Mouse (Mus musculus): ENCODE measurements around the gene Rnf181. TPM values are rescaled to one million over a fixed set of nuclear protein-coding genes. Genes with fewer than 3 reads are reported as not detected.

Rnf181 gene
- 127 and 136 TPM in 2 replicates for polyA plus RNA-seq (2014; fragmentation: Nextera tagmentation; extraction: Ambion mirVana)

DNA sequence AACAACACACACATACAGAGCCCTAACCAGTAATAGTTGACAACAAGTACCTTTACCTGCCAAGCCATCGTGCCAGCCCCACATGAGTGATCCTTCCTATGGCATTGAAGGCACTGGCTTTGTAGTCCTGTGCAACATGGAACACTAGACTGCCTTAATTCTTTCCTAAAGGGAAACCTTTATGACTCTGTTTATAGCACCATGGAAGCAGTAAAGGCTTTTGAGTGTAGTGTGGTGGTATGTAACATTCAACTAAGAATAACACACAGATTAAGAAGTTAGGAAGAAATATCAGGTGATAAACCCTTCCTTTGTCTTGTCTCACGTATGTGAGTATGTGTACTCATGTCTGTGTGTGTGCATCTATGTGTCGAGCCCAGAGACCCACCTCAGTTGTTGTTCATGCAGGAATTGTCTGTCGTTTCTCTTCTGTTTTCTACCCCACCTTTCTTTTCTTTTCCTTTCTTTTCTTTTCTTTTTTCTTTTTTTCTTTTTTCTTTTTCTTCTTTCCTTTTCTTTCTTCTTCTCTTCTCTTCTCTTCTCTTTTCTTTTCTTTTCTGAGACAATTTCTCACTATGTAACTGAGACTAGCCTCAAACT lies at the start of gene Rnf181:
Gene Rnf181 (minus strand): TSS at position 113 of the 600 bp plus-strand sequence.
- Histone ChIP-seq H3K9ac (no peak within 1 kb of the TSS), H3K27me3 (ENCODE audit: control insufficient read depth, insufficient read depth, low read length) (no peaks in the 10 kb centered on the region), H3K4me2 (replicated peaks) (no peak within 1 kb of the TSS), H3K4me3 (replicated peaks; ENCODE audit: low read length) (no peak within 1 kb of the TSS), H3K9me3 (ENCODE audit: control insufficient read depth, low read length) (no peaks in the 10 kb centered on the region), H3K36me3 (replicated peaks; ENCODE audit: control insufficient read depth, insufficient read depth) (no peaks in the 10 kb centered on the region), H3K27ac (no peak within 1 kb of the TSS), H3K4me1 (replicated peaks; ENCODE audit: control insufficient read depth, insufficient read depth, low read length) (no peaks in the 10 kb centered on the region)
- ATAC-seq (ENCODE audit: low FRiP score), result no peak
- DNase-seq (ENCODE audit: low spot score), result no peak
- WGBS, result 80% methylated on average over 4 of the region's 4 CpGs

DNA sequence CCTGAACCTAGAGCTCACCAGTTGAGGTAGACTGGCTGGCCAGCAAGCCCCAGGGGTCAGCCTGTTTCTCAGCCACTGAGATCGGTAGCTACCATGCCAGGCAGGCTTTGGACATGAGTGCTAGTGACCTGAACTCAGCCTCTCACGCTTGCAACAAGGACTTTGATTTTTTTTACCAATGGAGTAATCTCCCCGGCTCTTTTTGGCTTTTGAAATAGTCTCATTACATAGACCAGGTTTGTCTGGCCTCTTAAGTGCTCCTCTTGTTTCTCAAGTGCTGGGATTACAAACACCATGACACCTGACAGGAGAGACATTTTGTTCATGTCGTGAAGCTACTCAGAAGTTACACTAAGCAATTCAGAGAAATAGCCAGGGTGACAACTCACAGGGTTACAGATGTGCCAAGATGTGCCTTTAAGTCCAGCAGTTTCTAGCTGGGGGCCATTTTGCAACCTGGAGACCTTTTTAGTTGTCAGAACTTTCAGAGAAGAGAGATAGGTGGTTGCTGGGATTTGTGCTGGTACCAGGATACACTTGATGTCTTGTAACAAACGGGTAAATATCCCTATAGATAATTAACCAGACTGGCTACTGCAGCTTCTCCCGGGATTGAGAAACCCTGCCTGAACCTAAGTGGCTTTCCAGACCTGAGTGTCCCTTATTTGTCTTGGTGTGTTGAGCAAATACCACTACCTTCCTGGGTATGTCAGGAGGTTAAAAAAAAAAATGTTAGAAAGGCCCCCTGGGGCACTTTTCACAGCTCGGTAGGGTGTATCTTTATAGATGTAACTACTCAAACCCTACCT lies 49.4 kb upstream of the Rnf181 start:
- peaks cover 41% of the 10 kb centered on the region for H3K36me3 ChIP-seq (replicated peaks; ENCODE audit: control insufficient read depth, insufficient read depth)
- H3K27ac ChIP-seq, result no peak overlapping the region
- H3K4me2 ChIP-seq (replicated peaks), result 0 out of 2 replicates have a peak overlapping the region, but pooled peaks have one; percentile 1
- DNase-seq (ENCODE audit: low spot score), result no peak
- H3K27me3 ChIP-seq (ENCODE audit: control insufficient read depth, insufficient read depth, low read length), result no peaks in the 10 kb centered on the region
- peaks cover 10% of the 10 kb centered on the region for H3K4me1 ChIP-seq (replicated peaks; ENCODE audit: control insufficient read depth, insufficient read depth, low read length)
- H3K9me3 ChIP-seq (ENCODE audit: control insufficient read depth, low read length), result no peaks in the 10 kb centered on the region
- H3K9ac ChIP-seq, result no peak overlapping the region
- no peak overlapping the region for H3K4me3 ChIP-seq (replicated peaks; ENCODE audit: low read length)
- WGBS, result 88% methylated on average over 7 of the region's 7 CpGs
- ATAC-seq (ENCODE audit: low FRiP score), result no peak

DNA sequence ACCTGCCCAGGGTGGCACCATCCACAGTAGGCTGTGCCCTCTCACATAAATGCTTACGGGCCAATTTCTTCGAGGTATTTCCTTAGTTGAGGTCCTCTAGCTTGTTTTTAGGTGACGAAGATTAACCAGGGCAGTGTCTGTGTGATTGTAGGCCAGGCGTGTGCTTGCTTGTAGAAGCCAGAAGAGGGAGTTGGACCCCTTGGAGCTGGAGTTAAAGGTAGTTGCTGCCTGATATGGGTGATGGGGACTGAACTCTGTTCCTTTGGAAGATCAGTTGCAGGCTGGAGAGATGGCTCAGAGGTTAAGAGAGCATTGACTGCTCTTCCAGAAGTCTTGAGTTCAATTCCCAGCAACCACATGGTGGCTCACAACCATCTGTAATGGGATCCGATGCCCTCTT lies 48.4 kb upstream of the Rnf181 start:
- Histone ChIP-seq H3K36me3 (replicated peaks; ENCODE audit: control insufficient read depth, insufficient read depth) (peaks cover 31% of the 10 kb centered on the region), H3K9ac (no peak overlapping the region), H3K9me3 (ENCODE audit: control insufficient read depth, low read length) (no peaks in the 10 kb centered on the region), H3K4me3 (replicated peaks; ENCODE audit: low read length) (peak overlapping the region; percentile 78; the same call in 1 of the 2 replicates), H3K4me2 (replicated peaks) (peak overlapping the region; percentile 79), H3K27ac (no peak overlapping the region), H3K4me1 (replicated peaks; ENCODE audit: control insufficient read depth, insufficient read depth, low read length) (peaks cover 10% of the 10 kb centered on the region), H3K27me3 (ENCODE audit: control insufficient read depth, insufficient read depth, low read length) (no peaks in the 10 kb centered on the region)
- DNase-seq (ENCODE audit: low spot score) (no peak), ATAC-seq (ENCODE audit: low FRiP score) (no peak)
- 92% methylated on average over 5 of the region's 5 CpGs for WGBS

DNA sequence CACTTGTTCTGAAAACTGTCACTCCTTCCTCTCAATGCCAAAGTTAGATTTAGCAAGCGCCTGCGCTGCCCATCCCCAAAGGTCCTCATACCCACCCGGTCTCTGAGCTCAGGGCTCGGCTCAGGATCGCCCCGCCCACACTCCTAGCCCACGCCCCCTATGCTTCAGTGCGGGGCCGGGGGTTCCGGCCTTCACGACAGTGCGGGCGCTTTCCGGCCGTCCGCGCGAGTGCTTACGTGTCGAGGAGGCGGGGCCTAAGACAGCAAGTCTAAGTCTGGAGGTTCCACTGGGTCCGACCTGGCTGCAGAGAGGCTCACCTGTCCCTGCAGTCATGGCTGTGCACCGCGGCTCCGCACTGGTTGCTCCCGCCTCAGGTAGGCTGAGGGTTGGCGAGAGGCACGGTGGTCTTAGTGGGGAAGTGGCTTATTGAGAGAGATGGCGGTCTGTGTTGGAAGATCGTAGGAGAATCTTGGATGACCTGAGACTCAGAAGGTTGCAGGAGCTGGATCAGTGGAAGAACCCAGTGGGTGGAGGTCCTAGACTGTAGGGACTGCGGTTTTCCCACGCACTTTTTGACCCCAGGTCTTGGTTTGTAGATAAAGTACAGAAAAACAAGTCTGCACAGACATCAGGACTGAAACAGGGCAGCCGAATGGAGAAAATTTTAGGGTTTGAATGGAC lies 47.5 kb upstream of the Rnf181 start, which contains the start of gene Ggcx:
Gene Ggcx (plus strand): TSS at position 233 of the 681 bp plus-strand sequence.
- WGBS, result 2% methylated on average over 33 of the region's 33 CpGs
- ATAC-seq (ENCODE audit: low FRiP score) (peak; percentile 96), DNase-seq (ENCODE audit: low spot score) (peak; percentile 92)
- Histone ChIP-seq H3K9me3 (ENCODE audit: control insufficient read depth, low read length) (no peaks in the 10 kb centered on the region), H3K27ac (peak within 1 kb of the TSS; percentile 75), H3K36me3 (replicated peaks; ENCODE audit: control insufficient read depth, insufficient read depth) (peaks cover 21% of the 10 kb centered on the region), H3K4me1 (replicated peaks; ENCODE audit: control insufficient read depth, insufficient read depth, low read length) (peaks cover 10% of the 10 kb centered on the region), H3K9ac (peak within 1 kb of the TSS; percentile 90), H3K4me3 (replicated peaks; ENCODE audit: low read length) (peak within 1 kb of the TSS; percentile 78), H3K27me3 (ENCODE audit: control insufficient read depth, insufficient read depth, low read length) (no peaks in the 10 kb centered on the region), H3K4me2 (replicated peaks) (peak within 1 kb of the TSS; percentile 79)

DNA sequence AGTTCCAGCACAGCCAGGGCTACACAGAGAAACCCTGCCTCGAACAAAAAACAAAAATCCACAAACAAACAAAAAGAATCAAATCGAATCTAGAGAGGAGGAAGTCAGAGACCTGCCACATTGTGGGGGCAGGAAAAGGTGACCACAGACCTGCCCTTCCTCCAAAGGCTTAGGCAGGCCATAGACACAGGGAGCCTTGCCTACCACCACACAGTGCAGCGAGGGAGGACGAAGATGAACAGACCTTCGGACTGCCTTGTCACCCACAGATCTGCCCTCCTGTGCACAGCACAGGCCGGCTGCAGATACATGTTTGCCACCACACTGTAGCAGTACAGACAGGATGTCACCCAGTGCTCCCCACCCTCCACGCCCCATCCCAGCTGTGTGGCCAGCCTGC lies 43.8 kb upstream of the Rnf181 start:
- 84% methylated on average over 7 of the region's 7 CpGs for WGBS
- H3K4me3 ChIP-seq (replicated peaks; ENCODE audit: low read length), result no peak overlapping the region

DNA sequence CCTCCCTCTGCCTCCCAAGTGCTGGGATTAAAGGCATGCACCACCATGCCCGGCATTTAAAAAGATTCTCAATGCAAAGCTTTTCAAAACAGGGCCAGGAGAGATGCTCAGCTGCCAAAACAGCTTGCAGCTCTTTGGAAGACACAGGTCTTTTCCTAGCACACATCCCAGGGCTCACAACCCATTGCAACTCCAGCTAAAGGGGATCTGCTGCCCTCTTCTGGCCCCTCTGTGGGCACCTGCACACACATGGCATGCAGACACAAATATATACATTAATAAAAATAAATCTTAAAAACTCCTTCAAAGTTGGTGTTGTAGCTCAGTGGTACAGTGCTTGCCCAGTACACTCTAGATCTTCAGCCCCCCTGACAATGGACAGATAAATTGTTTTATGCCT lies 43.2 kb upstream of the Rnf181 start:
- H3K4me1 ChIP-seq (replicated peaks; ENCODE audit: control insufficient read depth, insufficient read depth, low read length), result peaks cover 6% of the 10 kb centered on the region
- H3K4me3 ChIP-seq (replicated peaks; ENCODE audit: low read length), result no peak overlapping the region
- H3K27me3 ChIP-seq (ENCODE audit: control insufficient read depth, insufficient read depth, low read length), result no peaks in the 10 kb centered on the region
- H3K9me3 ChIP-seq (ENCODE audit: control insufficient read depth, low read length), result no peaks in the 10 kb centered on the region
- no peaks in the 10 kb centered on the region for H3K36me3 ChIP-seq (replicated peaks; ENCODE audit: control insufficient read depth, insufficient read depth)
- DNase-seq (ENCODE audit: low spot score) (no peak), ATAC-seq (ENCODE audit: low FRiP score) (no peak)
- no peak overlapping the region for H3K9ac ChIP-seq
- no peak overlapping the region for H3K4me2 ChIP-seq (replicated peaks)
- H3K27ac ChIP-seq, result no peak overlapping the region
- WGBS, result 28% methylated on average over 1 of the region's 1 CpGs

More for the DNA sequence above, 43.8 kb upstream of the Rnf181 start:
- DNase-seq (ENCODE audit: low spot score), result no peak
- no peak overlapping the region for H3K4me2 ChIP-seq (replicated peaks)
- no peak for ATAC-seq (ENCODE audit: low FRiP score)
- no peak overlapping the region for H3K27ac ChIP-seq
- H3K36me3 ChIP-seq (replicated peaks; ENCODE audit: control insufficient read depth, insufficient read depth), result no peaks in the 10 kb centered on the region
- no peaks in the 10 kb centered on the region for H3K27me3 ChIP-seq (ENCODE audit: control insufficient read depth, insufficient read depth, low read length)
- no peaks in the 10 kb centered on the region for H3K9me3 ChIP-seq (ENCODE audit: control insufficient read depth, low read length)
- H3K4me1 ChIP-seq (replicated peaks; ENCODE audit: control insufficient read depth, insufficient read depth, low read length), result peaks cover 10% of the 10 kb centered on the region
- no peak overlapping the region for H3K9ac ChIP-seq

DNA sequence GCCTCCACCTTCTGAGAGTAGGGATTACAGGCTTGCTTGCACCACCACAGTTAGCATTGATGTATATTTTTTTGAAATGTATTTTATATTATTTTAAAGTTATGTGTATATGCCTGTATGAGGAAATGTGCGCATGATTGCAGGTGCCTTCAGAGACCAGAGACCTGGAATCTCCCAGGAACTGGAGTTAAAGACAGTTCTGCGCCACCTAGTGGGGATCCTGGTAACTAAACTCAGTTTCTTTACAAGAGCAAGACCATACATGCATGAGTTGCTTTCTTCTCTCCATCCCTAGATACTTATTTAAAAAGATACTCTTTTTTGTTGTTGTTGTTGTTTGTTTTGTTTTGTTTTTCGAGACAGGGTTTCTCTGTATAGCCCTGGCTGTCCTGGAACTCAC lies 42.8 kb upstream of the Rnf181 start:
- Histone ChIP-seq H3K4me1 (replicated peaks; ENCODE audit: control insufficient read depth, insufficient read depth, low read length) (peaks cover 2% of the 10 kb centered on the region; the same call in 1 of the 2 replicates), H3K9ac (no peak overlapping the region), H3K27me3 (ENCODE audit: control insufficient read depth, insufficient read depth, low read length) (no peaks in the 10 kb centered on the region), H3K36me3 (replicated peaks; ENCODE audit: control insufficient read depth, insufficient read depth) (no peaks in the 10 kb centered on the region), H3K4me2 (replicated peaks) (no peak overlapping the region), H3K4me3 (replicated peaks; ENCODE audit: low read length) (no peak overlapping the region), H3K27ac (no peak overlapping the region), H3K9me3 (ENCODE audit: control insufficient read depth, low read length) (no peaks in the 10 kb centered on the region)
- peak; percentile 80 for DNase-seq (ENCODE audit: low spot score)
- 14% methylated on average over 3 of the region's 3 CpGs for WGBS
- no peak for ATAC-seq (ENCODE audit: low FRiP score)

DNA sequence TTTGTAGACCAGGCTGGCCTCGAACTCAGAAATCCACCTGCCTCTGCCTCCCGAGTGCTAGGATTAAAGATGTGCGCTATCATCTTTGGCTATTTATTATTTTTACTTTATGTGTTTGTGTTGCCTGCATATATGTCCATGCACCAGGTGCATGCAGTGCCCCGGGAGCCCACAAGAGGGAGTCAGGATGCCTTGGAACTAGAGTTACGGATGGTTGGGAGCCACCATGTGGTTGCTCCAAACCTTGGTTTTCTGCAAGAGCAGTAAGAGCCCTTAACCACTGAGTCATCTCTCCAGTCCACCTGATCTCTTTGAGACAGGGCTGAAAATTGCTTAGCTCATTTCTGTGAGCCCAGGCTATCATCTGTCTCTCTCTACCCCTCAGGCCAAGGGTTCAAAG lies 40.4 kb upstream of the Rnf181 start:
- WGBS, result 4% methylated on average over 5 of the region's 5 CpGs
- H3K9ac ChIP-seq, result no peak overlapping the region
- H3K4me1 ChIP-seq (replicated peaks; ENCODE audit: control insufficient read depth, insufficient read depth, low read length), result no peaks in the 10 kb centered on the region
- H3K9me3 ChIP-seq (ENCODE audit: control insufficient read depth, low read length), result no peaks in the 10 kb centered on the region
- DNase-seq (ENCODE audit: low spot score), result peak; percentile 87
- H3K36me3 ChIP-seq (replicated peaks; ENCODE audit: control insufficient read depth, insufficient read depth), result no peaks in the 10 kb centered on the region
- peak; percentile 48; the same call in 1 of the 2 replicates for ATAC-seq (ENCODE audit: low FRiP score)
- no peak overlapping the region for H3K4me2 ChIP-seq (replicated peaks)
- no peak overlapping the region for H3K4me3 ChIP-seq (replicated peaks; ENCODE audit: low read length)
- no peak overlapping the region for H3K27ac ChIP-seq
- H3K27me3 ChIP-seq (ENCODE audit: control insufficient read depth, insufficient read depth, low read length), result no peaks in the 10 kb centered on the region

DNA sequence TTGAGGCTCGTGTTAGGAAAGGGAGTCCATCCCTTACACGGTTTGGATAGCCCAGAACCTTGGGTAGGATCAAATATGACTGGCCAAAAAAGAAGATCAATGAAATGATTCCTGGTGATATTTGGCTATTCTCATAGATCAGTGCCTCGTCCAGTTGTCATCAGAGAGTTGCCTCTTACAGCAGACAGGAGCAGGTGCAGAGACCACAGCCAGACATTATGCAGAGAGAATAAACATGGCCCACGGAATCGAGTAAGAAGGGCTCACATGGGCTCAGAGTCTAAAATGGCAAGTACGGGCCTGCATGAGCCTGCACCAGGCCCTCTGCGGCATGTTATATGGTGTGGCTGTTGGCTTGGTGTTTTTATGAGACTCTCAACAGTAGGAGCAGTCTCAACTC lies 38.6 kb upstream of the Rnf181 start:
- Histone ChIP-seq H3K36me3 (replicated peaks; ENCODE audit: control insufficient read depth, insufficient read depth) (no peaks in the 10 kb centered on the region), H3K27ac (no peak overlapping the region), H3K4me1 (replicated peaks; ENCODE audit: control insufficient read depth, insufficient read depth, low read length) (no peaks in the 10 kb centered on the region), H3K9ac (no peak overlapping the region), H3K9me3 (ENCODE audit: control insufficient read depth, low read length) (no peaks in the 10 kb centered on the region), H3K4me3 (replicated peaks; ENCODE audit: low read length) (no peak overlapping the region), H3K27me3 (ENCODE audit: control insufficient read depth, insufficient read depth, low read length) (no peaks in the 10 kb centered on the region), H3K4me2 (replicated peaks) (no peak overlapping the region)
- WGBS, result 86% methylated on average over 7 of the region's 7 CpGs
- no peak for ATAC-seq (ENCODE audit: low FRiP score)
- no peak for DNase-seq (ENCODE audit: low spot score)
